Mouse (Mus musculus) natural killer cell, adult 2 months (primary cell): ENCODE data around the gene Setd1b.
A peak's percentile ranks its signal among the peaks of the same experiment; 100 is the strongest.

Experiments used
- DNase-seq, 2 experiments: peaks; one replicate each; pipeline ENCODE4 v3.0.0; 2022; ENCODE audit warnings: low spot score in 2 of 2

The Setd1b gene

GRCm38 (mm10) chr5:123142161-123143157 lies at the start of gene Setd1b:
TSS of gene Setd1b (plus strand) at chr5:123142193.
- no peak for DNase-seq

GRCm38 (mm10) chr5:123093077-123093633 lies 48.8 kb upstream of the Setd1b start:
- no peak for DNase-seq

- DNase-seq: no peak
These were observed 47.6 kb upstream of the Setd1b start for GRCm38 (mm10) chr5:123094238-123094991.

GRCm38 (mm10) chr5:123096299-123096698 lies 45.7 kb upstream of the Setd1b start:
- DNase-seq: no peak

- no peak for DNase-seq
These were observed 43.5 kb upstream of the Setd1b start for GRCm38 (mm10) chr5:123098487-123098886.

- DNase-seq: no peak
These were observed 39.6 kb upstream of the Setd1b start for GRCm38 (mm10) chr5:123102376-123102775.

- no peak for DNase-seq
These were observed 38.4 kb upstream of the Setd1b start for GRCm38 (mm10) chr5:123103556-123103955.

- DNase-seq: no peak
These were observed 37.2 kb upstream of the Setd1b start for GRCm38 (mm10) chr5:123104769-123105168.

GRCm38 (mm10) chr5:123109452-123110203 lies 32.4 kb upstream of the Setd1b start:
- DNase-seq: no peak

- no peak for DNase-seq
These were observed 31.7 kb upstream of the Setd1b start for GRCm38 (mm10) chr5:123110296-123110721.

- DNase-seq: no peak
These were observed 27.9 kb upstream of the Setd1b start for GRCm38 (mm10) chr5:123114109-123114508.

GRCm38 (mm10) chr5:123114924-123115323 lies 27.1 kb upstream of the Setd1b start:
- DNase-seq: peak in 1 of 2 experiments; percentile 33

GRCm38 (mm10) chr5:123116080-123116479 lies 25.9 kb upstream of the Setd1b start:
- no peak for DNase-seq

- DNase-seq: peak; percentile 65 to 80
These were observed 24.7 kb upstream of the Setd1b start for GRCm38 (mm10) chr5:123117257-123117656.

GRCm38 (mm10) chr5:123117773-123118172 lies 24.2 kb upstream of the Setd1b start:
- no peak for DNase-seq

GRCm38 (mm10) chr5:123118826-123119225 lies 23.2 kb upstream of the Setd1b start:
- no peak for DNase-seq

- DNase-seq: no peak
These were observed 21.3 kb upstream of the Setd1b start for GRCm38 (mm10) chr5:123120624-123121215.

- DNase-seq: peak; percentile 19 to 48
These were observed 19.8 kb upstream of the Setd1b start for GRCm38 (mm10) chr5:123122181-123122580.

- DNase-seq: no peak
These were observed 16.9 kb upstream of the Setd1b start for GRCm38 (mm10) chr5:123125105-123125504.

- DNase-seq: peak; percentile 62 to 74
These were observed 16.2 kb upstream of the Setd1b start for GRCm38 (mm10) chr5:123125638-123126406.
